Mouse (Mus musculus) left cerebral cortex, postnatal 4 days (tissue): ENCODE data around the gene Prox2. TPM values are rescaled to one million over a fixed set of nuclear protein-coding genes. Genes with fewer than 3 reads are reported as not detected.
"Not testable (repeated sequence)": the region's sequence is repeated elsewhere in the genome, so short reads cannot be mapped to it uniquely, and the experiment has no call there.

ENCODE experiments used
- DNase-seq: peaks from one replicate; pipeline ENCODE4 v3.0.0-alpha.2; 2022
- intact Hi-C: fragments of 180-260 bp; cut with DNase I; formaldehyde crosslinking; loops from one replicate; pipeline ENCODE4 v1.15.1; 2025
- total RNA-seq, 2 experiments: library from RNA; stranded (reverse); gene quantifications; 2 replicates each; pipeline ENCODE4 v1.2.3; 2021

The Prox2 gene
- total RNA-seq, result 1 to 10 TPM in 1 of 2 experiments, under 1 TPM in 1; 0.64 to 1.5 TPM

GRCm38 (mm10) chr12:85110698-85111592, at the start of gene Prox2, which contains the start of gene Dlst:
Gene Prox2 (minus strand): TSS chr12:85110759.
Gene Dlst (plus strand): TSS chr12:85110833.
- intact Hi-C loops, result no loop called here
- peak; percentile 90 for DNase-seq

GRCm38 (mm10) chr12:85159592-85159991, 49.0 kb upstream of the Prox2 start:
- intact Hi-C loops, result no loop called here
- DNase-seq, result no peak

DNA sequence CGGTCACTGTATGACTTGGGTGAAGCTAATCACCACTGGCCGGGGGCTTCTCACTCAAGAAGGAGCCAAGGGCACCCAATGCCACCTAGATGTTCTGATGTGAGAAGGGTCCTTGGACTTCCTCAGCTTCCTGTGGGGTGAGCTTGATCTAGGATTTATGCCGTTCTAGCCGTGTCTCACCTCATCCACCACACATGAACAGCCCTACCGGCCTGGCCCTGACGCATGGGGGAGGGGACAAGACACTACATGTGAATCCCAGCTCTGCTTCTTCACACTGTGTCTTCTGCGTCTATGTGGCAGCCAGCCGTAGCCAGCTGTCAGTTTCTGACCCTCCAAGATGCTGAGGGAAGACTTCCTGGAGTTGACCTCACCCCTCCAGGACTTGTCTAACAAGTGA, 48.2 kb upstream of the Prox2 start:
- DNase-seq, result no peak
- intact Hi-C loops, result no loop called here

- intact Hi-C loops, result no loop called here
- no peak for DNase-seq
Observed at GRCm38 (mm10) chr12:85157797-85158460, 47.4 kb upstream of the Prox2 start.

GRCm38 (mm10) chr12:85156324-85156723, 45.8 kb upstream of the Prox2 start:
- intact Hi-C loops, result no loop called here
- no peak for DNase-seq

DNA sequence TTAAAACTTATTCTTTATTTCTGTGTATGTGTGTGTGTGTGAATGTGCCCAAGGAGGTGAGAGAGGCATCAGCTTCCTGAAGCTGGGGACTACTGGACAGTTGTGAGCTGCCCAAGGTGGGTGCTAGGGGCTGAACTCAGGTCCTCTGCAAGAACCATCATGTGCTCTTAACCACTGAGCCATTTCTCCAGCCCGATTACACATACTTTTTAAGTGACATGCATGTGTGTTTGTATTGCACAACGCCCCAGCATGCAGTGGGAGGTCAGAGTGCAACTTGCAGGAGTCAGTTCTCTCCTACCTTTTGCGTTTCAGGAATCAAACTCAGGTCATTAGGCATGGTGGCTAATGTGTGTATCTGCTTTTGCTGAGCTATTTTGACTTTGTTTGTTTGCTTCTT, 42.5 kb upstream of the Prox2 start:
- intact Hi-C loops, result no loop called here
- no peak for DNase-seq

DNA sequence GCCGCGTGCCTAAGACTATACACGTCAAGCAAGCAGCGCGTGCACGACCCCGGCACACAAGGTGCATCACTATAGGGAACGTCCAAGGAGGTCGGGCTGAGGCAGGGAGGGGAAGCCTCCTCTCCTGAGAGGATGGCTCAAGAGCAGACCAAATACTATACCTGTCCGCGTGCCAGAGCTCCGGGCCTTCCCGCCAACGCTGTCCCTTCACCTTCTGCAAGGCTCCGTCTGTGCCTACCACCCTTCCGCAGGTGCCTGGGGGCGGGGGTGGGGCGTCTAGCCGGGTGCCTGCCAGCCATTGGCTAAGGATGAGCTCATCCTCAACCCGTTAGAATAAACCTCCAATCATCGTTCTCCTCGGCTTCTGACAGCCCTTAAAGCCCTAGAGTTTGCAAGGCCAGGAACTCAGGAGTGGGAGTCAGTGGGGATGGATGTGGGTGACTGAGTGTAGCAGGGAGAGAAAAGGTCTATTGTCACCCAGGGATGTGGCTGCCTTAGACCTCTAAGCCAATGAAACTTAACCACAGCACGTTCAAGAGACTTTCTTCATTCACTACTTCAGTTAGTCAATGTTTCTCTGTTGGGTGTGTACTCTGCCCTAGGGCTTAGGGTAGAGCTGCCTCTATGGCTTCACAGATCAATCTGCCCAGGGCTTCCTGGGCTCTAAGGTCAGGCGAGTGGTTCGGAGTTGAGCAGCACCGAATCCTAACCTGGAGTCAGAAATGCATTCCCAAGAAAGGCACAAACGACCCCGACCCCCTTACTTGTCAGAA, 40.6 kb upstream of the Prox2 start, which contains the start of gene Rps6kl1:
Rps6kl1 (minus strand) TSS at position 263 of the 773 bp plus-strand sequence.
- peak; percentile 76 for DNase-seq
- intact Hi-C loops, result no loop called here

DNA sequence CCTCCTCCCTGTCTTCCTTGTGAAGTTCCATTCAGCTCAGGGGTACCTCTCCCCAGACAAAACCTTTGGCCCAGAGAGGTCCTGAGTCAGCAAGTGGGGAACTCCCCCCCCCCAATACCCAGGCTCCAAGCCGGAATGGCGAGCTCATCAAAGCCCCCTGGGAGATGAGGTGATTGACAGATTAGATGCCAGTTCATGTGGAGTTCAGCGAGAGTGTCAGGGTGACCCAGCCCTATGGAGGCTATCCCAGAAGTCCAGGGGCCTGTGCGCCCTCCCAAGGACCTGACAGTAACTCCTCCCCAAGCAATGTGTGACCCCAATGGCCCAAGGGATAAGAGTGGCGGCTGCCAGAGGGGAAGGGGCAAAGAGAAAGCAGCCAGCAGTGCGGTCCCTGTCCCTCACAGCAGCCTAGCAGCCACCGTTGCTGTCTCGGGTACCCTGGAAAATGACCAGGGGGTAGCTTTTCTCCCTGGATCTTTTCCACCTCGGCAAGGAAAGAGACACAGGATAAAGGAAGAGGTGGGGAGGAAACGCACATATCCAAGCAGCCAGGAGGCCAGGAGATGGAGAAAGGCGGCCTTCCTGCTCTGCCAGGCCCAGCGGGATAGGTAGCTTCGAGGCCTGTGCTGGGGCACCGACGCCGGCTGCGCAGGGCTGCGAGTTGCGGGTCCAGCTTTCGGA, 39.9 kb upstream of the Prox2 start:
- DNase-seq, result no peak
- intact Hi-C loops, result no loop called here

- intact Hi-C loops, result no loop called here
- no peak for DNase-seq
Observed at GRCm38 (mm10) chr12:85146881-85147280, 36.3 kb upstream of the Prox2 start.

- DNase-seq, result peak; percentile 30
- intact Hi-C loops, result no loop called here
Observed at GRCm38 (mm10) chr12:85146355-85146754, 35.8 kb upstream of the Prox2 start.

DNA sequence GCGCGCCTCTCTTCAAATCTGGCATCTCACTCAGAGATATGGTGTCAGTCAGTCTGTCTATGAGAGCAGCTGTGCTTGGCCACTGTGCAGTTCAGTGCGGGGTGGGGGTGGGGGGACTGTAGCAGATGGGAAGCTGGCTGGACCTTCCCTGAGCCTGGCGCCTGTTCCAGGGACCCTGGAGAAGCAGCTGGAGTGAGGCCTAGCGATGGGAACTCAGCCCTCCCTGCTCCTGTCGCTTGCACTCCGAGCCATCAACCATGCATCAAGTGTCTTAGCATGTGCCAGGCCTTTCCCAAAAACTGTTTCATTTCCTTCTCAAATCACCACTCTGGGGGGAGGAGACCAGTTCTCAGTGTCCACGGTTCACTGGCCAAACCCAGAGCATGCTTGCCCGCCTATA, 35.1 kb upstream of the Prox2 start:
- peak; percentile 85 for DNase-seq
- intact Hi-C loops, result no loop called here

DNA sequence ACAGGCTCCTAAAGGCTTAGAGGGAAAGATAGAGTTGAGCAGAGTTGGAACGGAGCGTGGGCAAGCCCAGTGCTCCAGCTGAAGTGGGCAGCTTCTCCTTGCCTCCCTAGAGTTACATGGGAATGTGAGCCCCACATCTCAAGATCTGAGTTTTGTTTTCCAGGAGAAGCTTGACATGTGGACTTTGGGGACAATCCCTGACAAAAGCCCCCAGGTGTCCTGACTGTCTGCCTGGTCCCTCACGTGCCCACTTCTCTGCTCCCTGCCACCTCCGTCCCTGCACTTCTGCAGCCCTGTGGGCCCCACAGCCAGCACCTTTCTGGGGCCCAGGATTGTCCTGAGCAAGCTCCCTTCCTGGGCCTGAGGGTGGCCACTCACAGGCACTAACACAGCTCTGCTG, 34.3 kb upstream of the Prox2 start:
- no peak for DNase-seq
- intact Hi-C loops, result loop anchor here (5.0 kb wide), 1 partner anchor 142 kb away; the partner anchor contains the start of genes Acyp1 and Zc2hc1c

GRCm38 (mm10) chr12:85144276-85144675, 33.7 kb upstream of the Prox2 start:
- intact Hi-C loops, result loop anchor here (5.0 kb wide), 1 partner anchor 143 kb away; the partner anchor contains the start of genes Acyp1 and Zc2hc1c
- not testable (repeated sequence) for DNase-seq

DNA sequence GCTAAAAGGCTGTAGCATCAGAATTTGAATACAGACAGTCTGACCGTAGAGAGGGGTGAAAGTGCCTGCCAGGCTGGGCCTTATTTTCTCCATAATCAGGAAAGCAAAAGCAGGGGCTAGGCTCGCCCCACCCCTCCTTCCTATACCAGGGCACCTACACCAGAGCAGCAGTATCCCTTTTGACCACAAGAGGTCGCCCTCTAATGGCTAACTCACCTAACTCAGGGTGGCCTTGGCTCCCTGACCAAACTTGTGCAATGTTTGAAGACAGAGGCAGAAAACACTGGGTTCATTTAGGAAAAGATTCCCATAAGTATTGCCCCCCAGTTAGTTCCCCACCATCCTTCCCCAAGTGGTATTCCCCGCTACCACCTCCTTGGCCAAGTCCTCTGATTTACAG, 32.2 kb upstream of the Prox2 start:
- intact Hi-C loops, result loop anchor here (1.0 to 5.0 kb wide), 2 partner anchors 144 to 162 kb away; partner anchors contain the start of genes Acyp1 and Zc2hc1c
- DNase-seq, result peak; percentile 91

DNA sequence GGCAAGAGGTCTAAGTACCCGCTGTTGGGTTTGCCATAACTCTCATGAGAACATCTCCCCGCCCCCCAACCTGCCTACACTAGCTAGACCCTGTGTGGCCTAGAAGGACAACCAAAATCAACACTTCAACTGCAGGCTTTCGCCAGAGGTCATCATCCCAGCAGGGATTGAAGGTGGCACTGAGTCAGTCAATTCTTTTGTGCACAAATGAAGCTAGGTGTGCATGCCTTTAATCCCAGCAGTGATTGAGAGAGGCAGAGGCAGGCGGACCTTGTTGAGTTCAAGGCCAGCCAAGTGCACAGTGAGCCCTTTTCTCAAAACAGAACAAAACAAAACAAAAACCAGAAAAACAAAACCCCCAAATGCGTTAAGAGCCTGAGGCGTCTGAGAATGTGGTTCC, 30.5 kb upstream of the Prox2 start:
- intact Hi-C loops, result loop anchor here (5.0 kb wide), 1 partner anchor 146 kb away; the partner anchor contains the start of genes Acyp1 and Zc2hc1c
- DNase-seq, result no peak

DNA sequence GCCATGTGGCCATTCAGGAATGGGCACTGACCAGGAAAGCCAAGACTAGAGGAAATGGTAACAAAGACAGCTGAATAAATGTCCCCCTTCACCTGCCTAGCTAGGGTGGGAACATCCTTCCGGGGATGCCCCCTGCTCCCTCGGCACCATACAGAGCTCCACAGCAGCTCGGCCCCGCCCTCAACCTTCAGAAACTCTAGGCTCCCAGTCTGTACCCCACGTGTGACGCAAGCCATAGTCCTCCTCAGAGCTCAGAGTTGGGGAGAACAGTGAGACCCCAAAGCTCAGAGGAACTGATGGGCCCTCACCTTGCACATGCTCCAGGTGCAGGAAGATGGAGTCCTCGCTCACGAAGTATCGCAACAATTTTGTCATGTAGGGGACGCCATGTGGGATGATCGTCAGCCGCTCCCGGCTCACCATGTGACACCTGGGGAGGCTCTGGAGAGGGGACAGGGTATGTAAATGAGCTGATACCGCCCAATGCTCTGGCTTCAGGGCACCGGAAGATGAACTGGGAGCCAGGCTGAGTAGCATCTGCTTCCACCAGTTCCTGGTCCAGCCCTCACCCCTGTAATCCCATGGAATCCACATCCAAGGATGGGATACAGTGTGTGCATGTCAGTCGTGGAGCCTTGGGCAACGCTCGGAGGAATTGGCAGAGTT, 29.6 kb upstream of the Prox2 start:
- intact Hi-C loops, result loop anchor here (5.0 kb wide), 1 partner anchor 147 kb away; the partner anchor contains the start of genes Acyp1 and Zc2hc1c
- no peak for DNase-seq

GRCm38 (mm10) chr12:85136627-85137026, 26.1 kb upstream of the Prox2 start:
- DNase-seq, result no peak
- intact Hi-C loops, result no loop called here

GRCm38 (mm10) chr12:85135513-85136470, 25.2 kb upstream of the Prox2 start:
- peak; percentile 33 for DNase-seq
- intact Hi-C loops, result no loop called here
